Mouse (Mus musculus) skeletal muscle tissue, adult 2 months (tissue): ENCODE measurements at regions not wholly inside any gene's neighbourhood (a gene's known extent, or its start where the extent isn't known, plus 50 kb on each side); places are given as distances from the start of the nearest gene placed in this dataset.
"Not testable (repeated sequence)": the region's sequence is repeated elsewhere in the genome, so short reads cannot be mapped to it uniquely, and the experiment has no call there.

ENCODE experiments used
- DNase-seq: peaks from one replicate; pipeline ENCODE4 v3.0.0-alpha.2; 2012; ENCODE audit warnings: low read depth, low spot score

DNA sequence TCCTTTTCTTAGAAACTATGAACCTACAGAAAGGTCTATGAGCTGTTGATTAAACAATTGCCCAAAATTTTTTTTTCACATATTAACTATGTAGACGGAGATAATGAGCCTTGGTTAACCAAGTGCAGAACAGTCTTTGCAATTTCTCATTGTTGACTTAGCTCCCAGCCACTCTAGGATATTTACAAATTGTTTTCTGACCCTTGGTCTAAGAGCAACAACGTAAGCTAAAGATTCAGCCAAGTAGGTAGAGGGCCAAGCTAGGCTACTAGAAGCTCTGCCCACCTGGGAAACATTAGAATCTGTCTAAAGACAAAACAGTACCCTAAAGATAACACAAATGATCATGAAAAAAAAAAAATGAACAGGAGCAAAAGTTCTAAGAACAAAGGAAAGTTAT lies 67.5 kb upstream of the Map9 start:
- DNase-seq = no peak

DNA sequence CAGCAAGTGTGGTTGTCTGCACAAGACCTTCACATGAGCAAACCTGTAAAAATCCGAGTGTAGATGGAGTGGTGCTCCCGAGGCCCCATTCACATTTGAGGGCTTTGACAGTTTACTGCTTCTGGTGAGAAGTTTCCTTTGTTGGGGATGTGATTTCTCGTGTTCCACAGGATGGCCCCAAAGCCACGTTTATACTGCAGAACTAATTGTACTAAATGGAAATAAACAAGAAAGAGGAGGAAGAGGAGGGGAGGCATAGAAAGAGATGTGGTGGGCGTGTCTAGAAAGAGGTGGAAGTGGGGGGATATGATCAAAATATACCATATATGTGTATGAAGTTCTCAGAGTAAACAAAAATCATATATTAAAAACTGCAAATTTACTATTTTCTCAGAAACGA lies 68.8 kb upstream of the Map9 start:
- no peak for DNase-seq

DNA sequence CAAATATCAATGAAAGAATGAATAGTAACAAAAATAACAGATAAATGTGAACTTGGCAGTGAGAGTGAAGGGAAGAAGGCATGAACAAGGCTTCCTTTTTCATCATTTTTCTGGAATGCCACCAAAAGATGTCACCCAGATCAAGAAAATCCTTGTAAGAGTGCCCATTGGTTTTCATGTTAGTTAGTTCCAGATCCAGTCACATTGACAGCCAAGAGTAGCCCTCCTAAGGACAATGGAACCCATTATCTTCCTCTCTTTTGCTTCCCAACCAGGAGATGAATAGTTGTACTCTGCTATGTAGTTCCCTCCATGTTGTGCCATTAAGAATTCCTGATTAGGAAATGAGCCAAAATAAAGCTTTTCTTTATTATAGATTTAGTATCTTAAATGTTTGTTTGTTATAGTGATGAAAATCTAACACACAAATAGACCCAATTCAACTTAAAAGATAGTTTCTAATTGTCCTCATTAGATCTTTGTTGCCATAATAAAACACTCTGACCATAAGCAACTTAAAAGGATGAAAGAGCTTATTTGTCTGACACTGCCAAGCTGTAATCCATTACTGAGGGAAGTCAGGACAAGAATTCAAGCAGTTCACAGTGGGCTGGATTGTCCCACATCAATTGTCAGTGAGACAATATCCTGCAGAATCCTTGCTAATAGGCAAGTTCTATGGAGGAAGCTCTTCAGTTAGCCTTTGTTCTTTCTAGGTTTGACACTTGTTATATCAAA lies 80.7 kb upstream of the Map9 start:
- no peak for DNase-seq

DNA sequence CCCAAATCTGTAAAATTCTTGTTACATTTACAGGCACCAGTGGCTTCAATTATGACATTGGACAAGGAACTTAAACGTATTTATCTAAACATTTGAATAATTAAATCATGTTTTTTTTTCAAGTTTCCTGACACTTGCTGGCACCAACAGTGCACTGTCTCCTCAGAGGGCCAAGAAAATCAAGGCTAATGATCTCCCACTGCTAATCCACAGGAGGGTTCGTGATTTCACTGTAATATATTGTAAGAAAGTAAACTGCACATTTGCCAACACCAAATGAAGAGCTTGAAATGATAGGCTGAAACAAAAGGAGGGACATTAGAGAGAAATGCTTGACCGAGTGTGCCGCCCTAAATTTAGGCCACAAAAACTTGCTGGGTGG lies 82.0 kb upstream of the Map9 start:
- DNase-seq = no peak

DNA sequence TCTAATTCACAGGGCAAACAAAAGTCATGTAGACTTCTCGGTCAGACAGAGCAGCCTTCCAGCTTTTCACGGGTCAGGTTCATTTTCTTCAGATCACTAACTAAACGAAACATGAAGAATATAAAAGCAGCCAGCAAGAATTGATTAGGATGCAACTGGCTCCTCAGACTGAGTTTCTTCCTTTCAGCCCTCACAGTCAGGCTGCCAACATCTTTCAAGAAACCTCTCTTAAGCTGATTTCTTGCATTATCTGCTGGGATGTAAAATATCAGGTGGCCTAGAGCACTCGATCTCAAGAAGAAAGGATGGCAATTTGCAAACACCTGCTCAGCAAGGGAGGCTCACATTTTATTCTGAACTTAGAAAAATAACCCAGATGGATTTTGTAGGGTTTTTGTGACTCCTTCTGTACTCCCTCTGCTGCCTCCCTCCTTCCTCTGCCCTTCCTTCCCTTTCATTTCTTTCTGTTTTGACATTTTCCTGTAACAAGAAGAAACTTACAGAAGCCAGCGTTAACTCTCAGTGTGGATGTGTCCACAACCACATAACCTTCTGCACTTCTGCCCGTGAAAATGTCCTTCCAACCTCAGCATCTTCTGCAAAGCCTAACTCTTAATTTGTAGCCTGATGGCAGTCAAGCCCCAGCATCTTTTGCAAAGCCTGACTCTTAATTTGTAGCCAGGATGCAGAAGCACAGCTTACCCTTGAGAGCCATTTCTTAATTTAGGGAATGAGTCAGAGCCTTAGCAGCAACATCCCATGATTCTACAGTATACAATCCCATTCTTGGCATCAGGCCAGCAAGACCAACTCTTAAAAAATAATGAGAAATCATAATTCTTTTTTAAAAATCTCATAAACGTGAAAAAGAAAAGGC lies 82.7 kb upstream of the Map9 start:
- peak; percentile 38 for DNase-seq

DNA sequence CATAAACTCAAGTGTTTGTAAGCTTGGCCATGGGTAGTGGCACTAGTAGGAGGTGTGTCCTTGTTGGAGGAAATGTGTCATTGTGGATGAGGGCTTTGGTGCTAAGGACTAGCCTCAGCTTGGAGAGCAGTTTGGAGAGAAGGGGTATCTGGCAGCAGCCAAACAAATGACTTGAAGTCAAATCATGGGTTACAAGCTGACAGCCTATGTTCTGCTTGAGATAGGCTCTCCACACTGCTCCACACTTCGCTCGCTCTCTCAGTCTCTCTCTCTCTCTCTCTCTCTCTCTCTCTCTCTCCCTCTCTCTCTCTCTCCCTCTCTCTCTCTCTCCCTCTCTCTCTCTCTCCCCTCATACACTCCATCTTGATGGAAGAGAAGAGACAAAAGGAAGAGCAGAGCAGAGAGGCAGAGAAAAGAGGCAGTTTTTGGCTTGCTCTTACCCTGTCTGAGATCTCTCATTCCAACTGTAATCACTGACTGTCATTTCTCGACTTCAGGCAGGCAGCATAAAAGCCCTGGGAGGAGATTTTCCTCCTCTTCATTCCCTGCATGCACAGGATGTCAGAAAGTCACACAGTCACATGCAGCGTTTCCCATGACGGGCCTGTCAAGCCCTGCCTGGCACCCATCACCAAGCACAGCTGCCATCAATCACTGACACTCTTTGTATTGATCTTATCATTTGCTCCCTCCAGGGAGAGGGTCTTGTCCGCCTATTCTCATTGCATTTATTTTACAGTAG lies 83.5 kb upstream of the Map9 start:
- DNase-seq = no peak

DNA sequence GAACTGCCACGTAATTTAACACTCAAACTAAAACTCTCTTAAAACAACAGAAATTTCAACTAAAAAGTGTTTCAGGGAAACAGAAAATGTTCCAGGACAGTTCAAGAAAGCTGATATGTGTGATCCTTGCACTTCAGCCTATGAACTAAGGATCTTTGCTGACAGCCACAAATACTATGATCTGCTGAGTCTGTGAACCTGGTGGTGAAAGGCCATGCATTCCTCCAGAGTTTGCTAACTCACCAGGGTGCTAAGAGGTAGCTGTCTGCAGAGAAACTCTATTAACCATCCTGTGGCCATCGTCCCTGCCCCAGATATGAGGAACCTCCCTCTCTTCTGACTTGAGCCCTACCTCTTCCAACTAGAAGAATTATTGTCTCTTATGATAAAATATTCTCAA lies 84.3 kb upstream of the Map9 start:
- not testable (repeated sequence) for DNase-seq

DNA sequence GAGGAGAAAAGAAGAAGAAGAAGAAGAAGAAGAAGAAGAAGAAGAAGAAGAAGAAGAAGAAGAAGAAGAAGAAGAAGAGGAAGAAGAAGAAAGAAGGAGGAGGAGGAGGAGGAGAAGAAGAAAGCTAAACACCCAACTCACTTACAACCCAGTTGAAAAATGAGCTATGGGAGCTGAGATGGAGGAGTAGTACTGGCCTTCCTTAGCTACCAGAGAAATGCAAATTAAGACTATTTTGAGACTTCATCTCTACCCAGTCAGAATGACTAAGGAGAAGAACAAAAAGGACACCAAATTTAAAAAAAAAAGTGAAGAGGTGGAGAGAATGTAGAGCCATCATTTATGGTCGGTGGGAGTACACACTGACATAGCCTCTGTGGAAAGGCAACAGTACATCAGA lies 85.9 kb upstream of the Map9 start:
- no peak for DNase-seq

DNA sequence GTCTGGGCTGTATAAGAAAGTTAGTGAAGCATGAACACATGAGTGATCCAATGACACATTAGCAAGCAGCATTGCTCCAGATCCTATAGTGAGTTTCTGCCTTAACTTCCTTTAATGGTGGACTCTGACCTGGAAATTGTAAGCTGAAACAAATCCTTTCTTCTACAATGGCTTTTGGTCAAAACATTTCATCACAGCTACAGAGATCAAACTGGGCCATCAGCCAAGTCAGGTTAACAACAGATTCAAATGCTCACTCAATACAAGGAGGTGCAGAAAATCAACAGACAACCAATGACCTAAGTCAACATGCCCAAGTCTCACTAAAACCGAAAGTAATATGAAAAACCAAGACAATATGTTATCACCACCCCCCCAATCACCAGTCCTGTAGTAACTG lies 91.9 kb upstream of the Map9 start:
- no peak for DNase-seq

DNA sequence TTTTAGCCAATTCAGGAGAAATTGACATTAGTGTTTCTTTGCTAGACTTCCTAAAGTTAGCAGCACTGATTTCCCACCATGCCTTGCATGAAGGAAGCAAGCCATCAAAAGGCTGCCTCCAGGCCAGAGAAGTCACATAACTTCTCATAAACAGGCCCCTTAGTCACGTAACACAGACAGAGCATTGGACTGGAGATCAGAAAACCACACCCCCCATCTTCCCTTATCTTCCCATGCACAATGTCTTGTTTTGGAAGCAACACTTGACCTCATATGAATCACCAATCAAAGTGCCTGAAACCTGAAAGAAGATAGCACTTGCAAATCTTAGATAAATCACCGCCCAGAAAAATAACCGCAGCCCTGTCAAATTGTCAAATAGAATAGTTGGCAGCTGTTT lies 95.9 kb upstream of the Map9 start:
- DNase-seq = no peak

DNA sequence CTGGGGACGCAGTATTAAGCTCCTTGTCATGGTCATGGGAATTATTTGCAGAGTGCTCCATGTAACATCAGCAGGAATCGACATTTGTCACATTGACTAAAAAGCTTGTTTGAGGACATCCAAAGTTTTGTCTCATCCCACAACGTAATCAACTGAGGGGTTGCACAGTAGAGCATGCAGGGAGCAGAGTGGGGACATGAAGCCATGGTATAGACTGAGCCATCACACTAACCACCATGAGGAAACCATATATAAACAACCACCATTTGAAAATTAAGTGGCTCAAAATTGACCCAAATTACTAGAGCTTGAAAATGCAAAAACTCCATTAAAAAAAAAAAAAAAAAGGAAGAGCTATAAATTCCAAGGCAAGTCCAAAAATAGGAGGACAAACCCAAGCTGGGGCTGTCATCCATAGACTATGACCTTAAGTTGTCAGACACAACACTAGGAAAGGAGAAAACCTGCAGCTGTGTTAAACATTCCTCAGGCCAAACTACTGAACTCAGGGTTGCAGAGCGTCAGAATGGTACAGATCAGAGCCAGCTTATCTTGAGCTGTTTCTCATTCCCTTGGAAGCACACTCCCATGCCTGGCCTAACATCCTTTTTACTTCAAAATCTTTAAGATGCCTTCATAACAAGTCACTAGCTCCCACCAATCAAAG lies 97.7 kb upstream of the Map9 start:
- DNase-seq = no peak

DNA sequence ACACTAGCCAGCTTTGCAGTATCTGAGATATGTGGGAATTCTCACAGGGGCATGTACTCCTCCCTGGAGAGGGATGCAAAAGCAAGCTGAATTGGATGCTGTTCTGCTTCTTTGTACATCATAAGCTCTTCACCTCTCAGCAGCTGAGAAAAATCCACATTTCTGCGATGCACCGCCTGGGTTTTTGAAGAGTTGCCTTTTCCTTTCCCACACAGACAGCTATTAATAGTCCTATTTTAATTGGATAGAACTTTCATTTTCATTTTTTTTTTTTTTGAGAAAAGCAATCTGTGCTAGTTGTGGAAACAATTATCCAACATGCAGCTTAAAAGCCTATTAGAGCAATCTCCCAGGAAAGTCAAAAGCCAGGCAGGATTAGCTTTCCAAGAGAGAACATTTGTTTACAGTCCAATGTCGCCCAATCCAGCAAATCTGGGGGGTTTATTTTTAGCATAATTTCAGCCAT lies 105.2 kb upstream of the Gucy1a1 start:
- peak; percentile 6 for DNase-seq

DNA sequence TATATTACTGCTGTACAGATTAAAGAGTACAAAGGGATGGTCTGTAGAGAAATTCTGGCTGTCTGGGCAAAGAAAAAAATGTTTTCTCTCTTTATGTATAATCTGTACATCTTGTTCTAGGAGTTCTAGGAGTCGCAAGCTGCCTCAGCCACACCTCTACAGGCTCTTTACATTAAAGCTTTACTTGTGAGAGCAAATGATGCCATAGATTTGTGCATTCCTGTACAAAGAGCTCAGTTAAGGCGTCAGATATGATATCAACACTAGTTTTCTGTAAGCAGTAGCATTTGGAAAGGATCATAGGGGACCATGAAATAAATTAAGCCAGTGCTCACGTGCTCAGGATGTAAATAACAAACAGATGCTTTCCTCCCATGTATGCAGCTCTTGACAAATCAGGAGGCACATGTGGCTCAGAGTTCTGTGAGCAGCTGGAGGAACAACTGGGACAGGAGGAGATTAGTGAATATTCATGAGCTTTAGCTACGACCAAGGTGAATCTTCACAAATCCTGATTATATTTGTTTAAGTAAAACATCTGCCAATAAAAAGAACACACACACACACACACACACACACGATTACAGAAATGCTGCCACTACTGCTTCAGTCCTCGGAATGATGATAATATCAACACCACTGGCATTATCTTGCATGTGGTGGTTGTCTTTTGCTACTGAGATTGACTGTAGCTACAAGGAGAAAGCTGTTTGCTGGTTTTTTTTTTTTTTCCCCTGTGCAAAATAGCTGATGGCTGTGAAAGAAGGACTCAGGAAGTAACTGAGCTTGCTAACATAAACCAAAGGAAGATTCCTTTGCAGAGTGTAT lies 104.6 kb upstream of the Gucy1a1 start:
- DNase-seq = no peak

DNA sequence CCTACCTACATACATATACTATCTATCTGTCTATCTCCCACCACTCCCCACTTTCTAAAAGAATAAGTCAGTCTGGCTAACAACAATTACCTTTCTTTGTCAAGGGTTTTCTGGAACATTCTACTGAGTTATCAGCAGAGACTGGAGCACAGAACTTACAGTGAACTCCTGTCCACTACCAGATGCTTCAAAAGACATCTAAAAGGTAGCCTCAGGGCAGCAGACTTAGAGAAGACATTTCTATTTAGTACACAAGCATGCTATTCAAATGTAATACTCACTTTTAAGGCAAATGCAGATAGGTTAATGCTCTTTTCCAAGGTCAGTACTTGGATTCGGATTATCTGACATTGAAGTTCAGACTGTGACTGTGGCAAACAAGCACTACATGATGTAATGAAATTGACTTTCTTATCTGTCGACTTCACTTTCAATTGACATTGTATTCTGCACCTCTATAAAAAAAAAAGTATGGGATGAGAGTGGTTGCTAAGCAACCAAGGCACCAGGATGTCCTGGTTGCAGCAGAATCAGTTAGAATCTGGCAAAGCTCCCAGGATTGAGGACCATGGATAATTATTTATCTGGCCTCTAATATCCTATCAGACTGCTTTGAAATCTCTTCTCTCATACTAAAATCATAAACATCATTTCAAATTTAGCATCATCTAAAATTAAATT lies 90.9 kb upstream of the Gucy1a1 start:
- DNase-seq = no peak

DNA sequence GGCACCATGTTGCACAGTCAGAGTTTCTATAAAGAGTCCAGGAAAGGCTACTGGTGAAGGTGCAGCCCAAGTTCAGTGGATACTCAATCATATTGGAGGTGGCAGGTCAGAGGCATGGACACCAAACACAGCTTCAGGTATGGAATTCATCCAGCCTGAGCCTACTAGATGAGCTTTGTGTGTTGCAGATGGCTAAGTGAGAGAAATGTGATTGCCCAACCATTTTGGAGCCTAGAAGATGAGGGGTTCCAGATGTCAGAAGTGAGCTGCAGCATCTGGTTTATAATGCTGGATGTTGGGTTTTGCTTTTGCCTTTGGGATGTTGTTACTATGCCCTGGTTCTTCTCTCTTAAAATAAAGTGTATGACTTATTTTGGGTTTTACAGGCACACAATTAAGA lies 88.7 kb upstream of the Gucy1a1 start:
- peak; percentile 20 for DNase-seq

DNA sequence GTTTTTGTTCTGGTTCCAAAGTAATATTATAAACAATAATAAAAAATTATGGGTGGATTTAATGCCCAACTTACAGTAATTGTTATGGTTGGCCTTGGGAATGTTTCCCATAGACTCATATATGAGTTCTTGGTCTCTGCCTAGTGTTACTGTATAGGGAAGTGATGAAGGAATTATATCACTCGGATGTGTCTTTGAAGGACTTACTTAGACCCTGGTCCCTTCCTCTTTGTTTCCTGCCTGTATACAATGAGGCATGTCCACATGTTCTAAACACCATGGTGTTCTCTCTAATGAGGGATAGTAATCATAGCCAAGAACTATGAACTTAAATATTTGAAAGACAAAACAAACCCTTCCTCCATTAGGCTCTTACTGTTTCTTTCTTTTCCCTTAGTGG lies 77.8 kb upstream of the Gucy1a1 start:
- DNase-seq = no peak

DNA sequence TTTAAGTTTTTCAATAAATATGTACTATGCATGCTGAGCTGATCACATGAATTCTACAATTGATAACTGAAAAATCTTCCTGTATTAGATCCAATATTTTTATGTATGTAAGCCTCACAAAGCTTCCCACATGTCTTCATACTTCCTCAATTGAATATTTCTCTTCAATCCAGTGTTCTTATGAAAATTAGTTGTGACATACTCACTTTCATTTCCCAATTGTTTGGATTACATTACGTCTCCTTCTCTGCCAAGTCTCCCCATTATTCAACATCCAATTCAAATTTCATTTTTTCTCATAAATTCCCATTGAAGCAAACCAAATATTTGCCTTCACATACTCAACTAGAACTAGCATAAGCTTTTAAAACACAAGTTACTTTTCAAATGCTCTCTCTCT lies 76.3 kb upstream of the Gucy1a1 start:
- no peak for DNase-seq

DNA sequence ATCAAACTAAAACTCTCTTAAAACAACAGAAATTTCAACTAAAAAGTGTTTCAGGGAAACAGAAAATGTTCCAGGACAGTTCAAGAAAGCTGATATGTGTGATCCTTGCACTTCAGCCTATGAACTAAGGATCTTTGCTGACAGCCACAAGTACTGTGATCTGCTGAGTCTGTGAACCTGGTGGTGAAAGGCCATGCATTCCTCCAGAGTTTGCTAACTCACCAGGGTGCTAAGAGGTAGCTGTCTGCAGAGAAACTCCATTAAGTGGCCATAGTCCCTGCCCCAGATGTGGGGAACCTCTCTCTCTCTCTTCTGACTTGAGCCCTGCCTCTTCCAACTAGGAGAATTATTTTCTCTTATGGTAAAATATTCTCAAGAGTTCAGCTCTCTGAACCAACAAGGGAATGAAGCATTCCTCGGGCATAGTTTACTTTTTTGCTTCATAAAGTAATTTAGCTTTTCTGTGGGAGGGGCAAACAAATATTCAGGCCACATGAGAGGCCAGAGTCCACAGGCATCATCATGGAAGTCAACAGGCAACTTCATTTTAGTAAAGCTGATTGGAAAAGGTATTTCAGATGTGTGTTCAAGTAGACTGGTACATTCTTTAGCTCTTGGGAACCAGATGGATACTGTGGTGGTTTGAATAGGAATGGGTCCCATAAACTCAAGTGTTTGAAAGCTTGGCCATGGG lies 73.8 kb upstream of the Gucy1a1 start:
- not testable (repeated sequence) for DNase-seq

DNA sequence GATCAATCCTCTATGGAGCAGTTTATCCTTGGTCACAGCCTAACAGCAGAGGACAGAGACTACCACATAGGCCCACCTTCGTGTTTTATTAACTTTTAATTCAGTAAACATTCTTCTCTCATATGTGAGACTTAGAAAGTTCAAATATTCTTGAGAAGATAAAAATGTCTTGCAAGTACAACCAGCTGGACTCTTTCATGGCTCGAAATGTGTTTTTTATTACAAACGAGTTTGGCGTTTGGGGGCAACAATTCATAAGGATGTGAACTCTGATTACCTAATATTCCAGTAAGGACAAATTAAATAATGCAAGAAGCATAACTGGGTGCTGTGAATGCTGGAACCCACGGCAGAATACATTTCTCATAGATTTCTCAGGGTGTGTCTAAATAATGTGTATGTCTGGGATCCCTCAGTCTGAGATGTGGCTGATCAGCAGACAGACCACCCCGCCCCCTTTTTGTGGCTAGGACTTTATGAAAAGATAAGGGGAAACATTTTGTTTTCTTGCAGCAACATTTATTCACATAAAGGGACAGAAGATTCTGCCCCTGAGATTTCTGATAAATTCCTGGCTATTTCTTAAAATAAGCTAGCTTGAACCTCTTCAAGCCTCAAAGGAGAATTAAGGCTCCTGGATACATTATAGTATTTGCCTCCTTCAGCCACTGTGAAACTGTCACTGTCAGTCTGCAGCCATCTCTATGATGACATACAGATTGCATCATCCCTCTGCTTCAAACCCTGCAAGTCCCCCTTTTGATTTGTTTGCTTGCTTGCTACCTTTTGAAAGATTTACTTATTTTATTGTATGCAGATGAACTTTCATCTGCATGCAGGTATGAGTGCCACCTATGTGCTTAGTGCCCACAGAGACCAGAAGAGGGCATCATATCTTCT lies 69.2 kb upstream of the Gucy1a1 start:
- no peak for DNase-seq
